Mouse (Mus musculus): ENCODE results near the gene Prkar1a.
A peak's percentile ranks its signal among the peaks of the same experiment; 100 is the strongest.

Prkar1a gene

GRCm38 (mm10) chr11:109649206-109649605, at the start of gene Prkar1a:
Gene Prkar1a (plus strand): TSS chr11:109649405.
- peak in 1 of 2 experiments; percentile 35 for DNase-seq (ENCODE audit: low spot score in 2 of 2)

GRCm38 (mm10) chr11:109607600-109607999, 41.6 kb upstream of the Prkar1a start:
- DNase-seq (ENCODE audit: low spot score in 2 of 2): no peak

DNA sequence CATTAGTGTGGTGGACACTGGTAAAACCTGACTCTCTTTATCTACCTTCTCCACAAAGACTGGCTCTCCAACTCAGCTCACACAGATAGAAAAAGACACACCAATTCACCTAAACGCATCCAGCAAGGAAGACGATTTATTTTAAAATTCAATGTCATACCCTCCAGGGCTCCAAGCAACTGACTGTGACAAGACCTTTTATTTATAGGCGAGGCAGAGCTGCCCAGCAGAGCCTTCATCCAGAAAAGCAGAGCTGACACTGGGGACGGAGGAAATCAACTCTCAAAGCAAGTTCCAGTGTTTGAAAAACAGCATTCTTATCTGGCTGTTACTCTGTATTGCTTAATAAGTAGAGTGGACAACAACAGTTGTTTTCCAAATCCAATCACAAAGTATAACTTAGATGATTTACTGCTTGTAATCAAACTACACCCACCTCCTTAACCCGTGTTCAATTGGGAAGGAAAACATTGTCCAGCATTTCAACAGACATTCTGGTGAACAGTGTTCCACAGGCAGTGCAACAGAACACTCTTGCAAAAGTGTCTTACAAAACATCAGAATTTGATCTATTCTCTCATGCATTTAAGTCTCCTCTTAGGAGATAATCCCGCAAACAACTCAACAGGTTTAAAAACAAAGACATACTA, 40.1 kb upstream of the Prkar1a start:
- DNase-seq (ENCODE audit: low spot score in 2 of 2): no peak

DNA sequence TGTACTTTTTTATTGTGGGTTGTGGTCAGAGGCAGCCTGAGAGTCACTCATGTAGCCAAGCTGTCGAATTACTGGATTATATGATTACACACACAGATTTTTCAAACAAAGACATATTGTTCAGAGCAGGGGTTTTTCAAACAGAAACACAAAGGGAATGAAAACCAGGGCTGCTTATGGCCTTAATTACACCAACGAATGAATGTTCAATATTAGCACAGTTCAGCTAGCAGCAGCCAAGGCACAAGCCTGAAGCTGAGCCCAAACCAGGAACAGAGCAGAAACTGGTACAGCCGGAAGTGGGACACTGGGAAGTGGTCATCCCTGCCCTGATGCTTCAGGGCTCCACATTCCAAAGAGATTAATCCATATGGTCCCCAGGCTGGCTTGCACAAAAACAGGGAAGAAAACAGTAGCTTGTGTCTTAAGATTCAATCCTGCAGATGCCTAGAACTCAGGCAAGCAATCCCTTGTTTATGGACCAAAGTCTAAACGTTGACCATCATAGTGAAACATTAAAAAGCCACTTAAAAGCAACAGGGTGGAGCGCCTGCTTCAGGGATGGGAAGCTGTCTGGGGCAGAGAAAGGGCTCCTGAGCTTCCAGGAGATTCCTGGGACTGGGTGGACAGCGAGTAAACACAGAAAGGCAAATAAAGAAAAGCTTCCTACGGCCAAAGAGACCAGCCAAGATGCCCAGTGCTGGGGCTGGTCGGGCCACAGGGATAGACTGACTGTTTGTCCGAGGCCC, 39.0 kb upstream of the Prkar1a start:
- no peak for DNase-seq (ENCODE audit: low spot score in 2 of 2)

DNA sequence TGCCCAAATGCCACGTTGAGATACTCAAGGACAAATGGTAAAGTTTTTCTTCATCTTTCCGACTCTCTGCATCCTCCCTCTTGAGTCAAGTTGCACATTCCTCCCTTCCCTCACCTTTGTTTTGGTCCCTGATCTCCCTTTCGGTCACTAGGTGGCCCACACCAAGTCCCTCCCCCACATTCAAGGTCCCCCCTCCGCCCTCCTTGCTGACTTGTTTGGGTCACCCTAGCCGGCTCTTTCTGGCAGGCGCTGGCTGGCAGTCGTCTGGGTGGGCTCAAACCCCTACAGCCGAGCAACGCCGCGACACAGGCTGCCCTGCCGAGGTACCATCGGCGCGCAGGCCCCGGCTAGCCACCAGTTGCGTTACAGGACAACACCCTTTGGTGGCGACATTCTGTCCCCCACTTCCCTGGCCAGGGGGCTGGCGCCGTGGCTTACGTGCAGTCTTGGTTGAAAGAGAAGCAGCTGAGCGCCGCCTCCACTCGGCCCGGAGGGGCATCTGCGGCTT, 38.4 kb upstream of the Prkar1a start:
- DNase-seq (ENCODE audit: low spot score in 2 of 2): no peak

- peak; percentile 98 to 99 for DNase-seq (ENCODE audit: low spot score in 2 of 2)
Measured at GRCm38 (mm10) chr11:109611303-109612149, 37.7 kb upstream of the Prkar1a start, which contains the start of gene Wipi1. Gene Wipi1 (minus strand): TSS chr11:109611967.

DNA sequence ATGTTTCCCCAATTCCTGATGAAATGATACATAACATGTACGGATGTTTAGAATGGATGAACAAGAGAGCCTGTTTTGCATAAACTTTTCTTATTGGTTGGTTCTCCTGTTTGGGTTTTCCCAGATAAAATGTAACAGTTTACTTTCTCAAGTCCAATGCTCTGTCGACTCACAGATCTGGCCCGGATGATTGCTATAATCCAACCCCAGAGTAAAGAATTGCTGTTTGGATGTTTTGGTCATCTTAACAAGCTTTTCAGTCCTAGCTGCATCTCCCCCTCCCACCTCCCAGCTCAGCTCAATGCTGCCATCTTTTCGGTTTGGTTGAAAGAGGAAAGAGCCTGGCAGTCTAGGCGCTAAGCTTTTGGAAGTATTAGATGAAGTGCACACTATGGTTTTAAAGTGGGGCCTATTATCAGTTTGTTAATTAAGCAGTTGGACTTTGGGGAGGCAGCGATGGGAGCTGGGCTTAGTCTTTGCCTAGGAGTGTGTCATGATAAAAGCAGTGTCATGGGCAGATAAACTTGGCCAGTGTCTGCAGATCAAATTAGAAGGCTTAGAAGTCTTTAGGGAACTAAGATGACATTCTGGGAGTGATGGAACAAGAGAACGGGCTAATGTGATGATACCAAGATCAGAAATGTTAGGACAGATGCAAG, 36.2 kb upstream of the Prkar1a start:
- no peak for DNase-seq (ENCODE audit: low spot score in 2 of 2)

DNA sequence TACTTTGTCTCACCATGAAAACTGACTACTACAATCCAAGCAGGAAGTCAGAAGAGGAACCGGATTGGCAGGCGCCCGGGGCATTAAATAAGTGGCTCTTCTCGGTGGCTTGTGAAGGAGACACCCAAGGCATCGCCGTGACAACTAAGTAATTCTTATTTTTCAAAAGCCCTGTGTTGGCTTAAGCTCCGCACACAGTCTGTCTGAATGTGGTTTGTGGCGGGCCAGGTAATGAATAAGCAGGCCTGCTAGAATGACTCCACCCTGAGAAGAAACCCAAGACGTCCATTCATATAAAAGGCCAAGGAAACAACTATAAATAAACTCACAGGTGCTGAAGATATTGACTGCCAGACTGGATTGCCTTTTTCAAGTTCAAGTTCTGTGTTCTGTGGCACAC, 33.9 kb upstream of the Prkar1a start:
- DNase-seq (ENCODE audit: low spot score in 2 of 2): no peak

- no peak for DNase-seq (ENCODE audit: low spot score in 2 of 2)
Measured at GRCm38 (mm10) chr11:109616352-109616751, 32.9 kb upstream of the Prkar1a start.

DNA sequence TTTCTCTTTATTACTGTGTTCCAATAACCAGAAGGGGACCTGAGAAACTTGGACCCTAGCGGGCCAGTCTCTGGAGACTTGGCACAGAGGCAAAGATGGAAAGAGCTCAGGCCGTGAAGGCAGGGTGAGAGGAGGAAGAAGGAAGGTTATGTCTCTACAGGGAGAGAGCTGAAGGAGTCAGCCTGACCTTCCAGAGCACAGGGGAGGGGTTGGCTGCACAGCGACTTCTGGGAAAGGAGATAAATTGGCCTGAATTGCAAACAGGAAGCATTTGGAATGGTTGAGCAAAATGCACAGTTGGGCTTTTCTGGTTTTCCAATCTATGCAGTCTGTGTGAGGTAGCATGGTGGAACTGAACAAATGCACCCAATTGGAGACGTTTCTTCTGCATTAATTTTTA, 32.4 kb upstream of the Prkar1a start:
- DNase-seq (ENCODE audit: low spot score in 2 of 2): no peak

- DNase-seq (ENCODE audit: low spot score in 2 of 2): peak in 1 of 2 experiments; percentile 58
Measured at GRCm38 (mm10) chr11:109619055-109619454, 30.1 kb upstream of the Prkar1a start.

DNA sequence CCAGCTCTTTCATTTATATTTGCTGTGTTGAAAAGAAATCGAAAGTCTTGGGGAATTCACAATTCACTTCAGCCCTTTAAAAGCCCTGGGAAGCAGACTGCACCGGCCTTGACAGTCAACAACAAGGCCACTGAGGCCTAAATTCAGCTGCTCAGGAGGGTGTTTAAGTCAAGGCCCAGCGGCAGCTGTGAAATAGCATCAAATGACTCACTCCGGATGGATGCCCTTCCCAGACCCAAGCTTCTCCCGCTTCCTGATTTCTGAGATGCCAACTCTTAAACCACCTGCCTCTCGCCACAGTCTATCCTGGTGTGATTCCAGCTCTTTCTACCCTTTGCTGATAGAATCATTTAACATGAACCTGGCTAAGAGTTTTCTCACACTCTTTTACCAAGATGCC, 28.8 kb upstream of the Prkar1a start:
- DNase-seq (ENCODE audit: low spot score in 2 of 2): no peak

- DNase-seq (ENCODE audit: low spot score in 2 of 2): peak in 1 of 2 experiments; percentile 70
Measured at GRCm38 (mm10) chr11:109621183-109621582, 28.0 kb upstream of the Prkar1a start.

DNA sequence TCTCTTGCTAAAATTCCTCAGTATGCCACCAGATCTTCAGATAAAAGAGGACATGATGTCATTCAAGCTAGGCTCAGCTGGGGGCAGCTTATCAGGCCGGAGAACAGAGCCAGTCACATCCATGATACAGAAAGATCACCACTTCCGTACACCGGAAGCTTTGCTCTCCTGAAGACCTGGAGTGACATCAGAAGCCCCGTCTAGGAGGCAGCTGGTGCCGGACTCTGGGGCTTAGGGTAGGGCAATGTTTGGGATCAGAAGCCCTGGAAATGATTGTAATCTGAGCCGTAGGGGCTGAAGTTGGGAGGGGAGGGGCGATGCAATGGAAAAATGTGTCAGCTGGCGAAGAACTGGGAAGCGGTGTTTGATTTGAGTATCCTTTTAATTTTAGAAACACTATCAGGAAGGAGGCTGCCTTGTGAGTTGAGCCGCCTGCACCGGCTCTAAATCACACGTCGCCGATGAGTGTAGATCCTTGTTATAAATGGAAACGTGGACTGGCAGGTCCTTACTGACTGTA, 26.6 kb upstream of the Prkar1a start:
- peak in 1 of 2 experiments; percentile 32 for DNase-seq (ENCODE audit: low spot score in 2 of 2)

DNA sequence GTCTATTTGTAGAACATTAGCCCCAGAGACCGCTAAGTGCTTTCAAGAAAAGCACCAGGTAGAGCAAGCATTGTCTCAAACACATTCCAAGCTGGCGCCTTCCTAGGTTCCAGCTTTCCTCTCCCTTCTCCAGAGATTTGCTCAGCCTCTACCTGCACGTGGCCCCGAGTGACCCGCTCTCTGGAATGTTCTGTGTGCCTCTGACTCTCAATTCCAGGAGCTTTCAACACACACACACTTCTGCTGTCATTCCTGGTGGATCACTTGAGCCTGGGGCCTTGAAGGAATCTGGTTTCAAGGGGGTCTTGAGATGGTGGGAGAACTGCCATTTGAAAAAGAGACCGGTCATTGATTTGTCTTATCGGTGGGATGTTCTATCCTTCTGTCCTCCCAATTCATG, 26.0 kb upstream of the Prkar1a start:
- no peak for DNase-seq (ENCODE audit: low spot score in 2 of 2)

DNA sequence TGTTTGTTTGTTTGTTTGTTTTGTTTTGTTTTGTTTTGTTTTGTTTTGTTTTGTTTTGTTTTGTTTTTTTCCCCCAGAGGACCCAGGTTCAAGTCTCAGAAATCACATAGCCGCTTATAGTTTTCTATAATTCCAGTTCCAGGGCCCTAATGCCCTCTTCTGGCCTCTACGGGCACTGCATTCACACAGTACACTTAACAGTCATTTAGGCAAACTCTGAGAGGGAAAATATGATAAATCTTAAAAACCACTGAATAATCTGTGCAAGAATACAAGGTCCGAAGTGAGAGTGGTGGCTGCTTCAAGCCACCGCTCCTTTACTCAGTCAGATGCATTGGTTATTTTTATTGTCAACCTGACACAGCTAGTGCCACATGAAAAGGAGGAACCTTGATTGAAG, 21.6 kb upstream of the Prkar1a start:
- no peak for DNase-seq (ENCODE audit: low spot score in 2 of 2)

DNA sequence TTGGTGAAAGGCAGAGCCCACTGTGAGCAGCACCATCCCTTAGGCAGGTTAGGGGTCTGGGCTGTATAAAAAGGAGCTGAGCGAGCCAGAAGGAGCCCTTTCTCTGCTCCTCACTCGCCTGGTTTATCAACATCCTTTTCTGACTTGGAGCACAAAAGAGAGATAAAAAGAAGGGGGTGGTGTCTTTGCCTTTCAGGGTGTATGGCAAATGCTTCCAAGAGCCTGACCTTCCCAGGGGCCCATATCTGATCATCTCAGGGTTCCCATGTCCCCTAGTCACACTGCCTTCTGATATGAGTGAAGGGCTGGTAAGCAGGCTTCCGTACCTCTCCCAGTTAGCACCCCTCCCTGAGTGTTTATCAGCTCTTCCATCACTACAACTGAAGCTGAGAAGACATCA, 21.1 kb upstream of the Prkar1a start:
- no peak for DNase-seq (ENCODE audit: low spot score in 2 of 2)

DNA sequence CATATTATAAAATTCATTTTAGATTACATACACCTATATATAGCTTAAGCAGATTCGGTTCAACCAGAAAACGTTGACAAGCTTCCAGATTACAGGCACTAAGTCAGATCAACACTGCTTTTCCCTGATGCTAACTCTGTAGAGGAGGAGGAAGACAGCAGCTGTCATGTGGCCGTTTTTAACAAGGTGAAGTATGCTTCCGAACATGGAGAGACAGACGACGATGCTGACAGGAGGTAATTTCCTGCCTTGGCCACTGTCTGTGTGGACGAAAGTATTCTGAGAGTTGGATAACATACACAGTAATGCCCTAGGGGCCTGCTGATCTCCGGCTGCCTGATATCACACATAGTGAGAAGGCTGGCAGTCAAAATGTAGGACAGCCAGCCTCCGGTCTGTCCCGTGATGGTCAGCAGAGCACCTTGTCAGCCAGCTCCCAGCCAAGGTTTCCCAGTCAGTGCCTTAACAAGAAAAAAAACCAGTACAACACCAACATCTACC, 20.1 kb upstream of the Prkar1a start:
- DNase-seq (ENCODE audit: low spot score in 2 of 2): no peak

DNA sequence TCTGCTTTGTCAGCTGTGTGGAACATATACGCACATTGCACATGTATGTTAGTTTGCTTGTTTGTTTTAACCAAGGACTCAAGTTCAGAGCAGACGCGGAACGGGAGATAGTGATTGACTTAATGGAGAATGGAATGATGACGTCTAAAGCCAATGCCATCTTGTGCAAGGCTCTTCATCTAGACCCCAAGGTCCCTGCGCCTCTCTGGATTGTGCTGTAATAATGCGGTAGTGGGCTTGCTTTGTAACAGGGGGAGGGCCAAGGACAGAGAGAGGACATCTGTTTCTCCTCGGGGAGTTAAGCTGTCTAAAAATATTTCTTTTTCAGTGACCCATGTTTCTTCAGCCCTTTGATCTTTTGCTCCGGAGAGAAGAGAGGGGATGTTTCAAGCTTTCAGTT, 14.3 kb upstream of the Prkar1a start:
- DNase-seq (ENCODE audit: low spot score in 2 of 2): no peak

DNA sequence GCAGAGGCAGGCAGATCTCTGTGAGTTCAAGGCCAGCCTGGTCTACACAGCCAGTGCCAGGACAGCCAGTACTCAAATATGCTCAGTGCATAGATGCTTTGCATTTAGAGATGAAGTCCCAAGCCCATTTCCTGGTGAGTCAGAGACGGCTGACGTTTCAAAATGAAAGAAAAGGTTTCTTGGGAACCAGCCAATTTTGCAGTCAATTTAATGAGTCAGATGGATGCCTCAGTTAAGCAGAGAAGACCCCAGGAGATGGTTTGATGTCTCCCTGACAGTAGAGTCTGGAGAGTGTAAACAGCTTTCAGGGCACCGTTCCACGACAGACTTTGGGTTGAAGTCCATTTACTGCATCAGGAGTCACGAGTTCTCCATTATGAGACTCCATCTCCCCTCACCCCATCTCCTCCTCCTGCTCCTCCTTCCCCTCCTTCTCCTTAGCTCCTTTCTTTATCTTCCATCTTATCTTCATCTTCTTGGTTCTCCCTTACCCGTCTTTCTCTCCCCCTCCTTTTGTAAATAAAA, 13.3 kb upstream of the Prkar1a start:
- DNase-seq (ENCODE audit: low spot score in 2 of 2): no peak
